Mouse (Mus musculus) spleen, postnatal 14 days (tissue): ENCODE data around the gene Pacsin1.
A peak's percentile ranks its signal among the peaks of the same experiment; 100 is the strongest.
"Not testable (repeated sequence)": the region's sequence is repeated elsewhere in the genome, so short reads cannot be mapped to it uniquely, and the experiment has no call there.

ENCODE experiments used
- DNase-seq, 2 experiments: peaks; one replicate each; pipeline ENCODE4 v3.0.0; 2021 to 2022; ENCODE audit warnings: low spot score in 2 of 2

Gene Pacsin1

DNA sequence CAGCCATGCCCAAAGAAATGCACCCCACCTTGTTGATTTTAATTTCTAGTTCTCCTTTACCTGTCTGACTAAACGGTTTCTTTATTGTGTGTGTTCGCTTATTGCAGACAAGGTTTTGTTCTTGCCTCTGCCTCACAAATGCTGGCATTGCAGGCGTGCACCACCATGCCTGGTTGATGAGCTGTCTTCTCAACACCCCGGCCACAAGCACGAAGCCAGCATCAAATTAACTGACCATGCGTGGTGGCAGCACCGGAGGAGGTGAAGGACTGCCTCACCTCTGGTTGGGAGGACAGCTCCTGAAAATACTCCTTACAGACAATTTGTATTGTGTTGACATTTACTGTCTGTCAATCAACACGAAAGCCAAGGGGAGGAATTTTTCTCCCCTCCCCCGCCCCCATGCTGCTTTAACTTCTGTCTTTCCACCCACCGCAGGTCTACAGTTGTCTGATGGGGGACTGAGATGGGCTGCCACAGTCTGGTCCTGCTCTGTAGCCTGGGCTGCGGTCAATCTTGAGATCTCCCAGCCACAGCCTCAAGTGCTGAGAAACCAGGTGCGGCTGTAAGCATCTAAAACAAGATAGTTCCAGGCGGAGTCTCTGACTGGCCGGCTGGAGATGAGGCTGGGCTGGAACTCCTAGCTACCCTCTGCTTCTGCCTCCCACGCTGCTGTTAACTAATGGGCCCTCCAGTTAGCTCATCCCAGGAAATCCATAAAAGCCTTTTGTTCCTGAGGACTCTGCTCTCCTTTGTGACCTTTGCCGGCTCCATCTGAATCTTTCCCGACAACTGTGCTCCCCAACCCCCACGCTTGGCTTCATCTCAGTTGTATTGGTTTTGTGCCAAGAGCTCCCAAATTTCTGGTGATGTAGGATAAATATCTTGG lies 18.9 kb upstream of the Pacsin1 start, which contains the start of gene Rps10:
Rps10 (minus strand) TSS at position 538 of the 889 bp plus-strand sequence.
- no peak for DNase-seq

DNA sequence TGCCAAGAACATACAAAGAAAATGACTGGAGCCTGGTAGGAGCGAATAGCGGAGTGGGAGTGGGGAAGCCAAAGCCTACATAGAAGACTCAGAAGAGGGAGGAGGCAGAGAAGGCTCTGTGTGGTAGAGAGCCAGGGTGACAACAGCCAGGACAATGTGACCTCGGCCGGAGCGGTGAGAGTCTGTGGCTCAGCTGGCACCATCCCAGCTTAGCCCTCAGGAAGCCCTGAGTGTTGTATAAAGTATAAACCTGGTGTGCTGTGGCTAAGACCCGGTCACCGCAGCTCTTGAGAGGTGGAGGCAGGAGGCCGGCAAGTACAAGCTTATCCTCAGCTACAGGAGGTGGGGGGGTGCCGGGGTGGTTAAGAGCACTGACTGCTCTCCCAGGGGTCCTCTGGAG lies 18.0 kb upstream of the Pacsin1 start:
- DNase-seq = no peak

DNA sequence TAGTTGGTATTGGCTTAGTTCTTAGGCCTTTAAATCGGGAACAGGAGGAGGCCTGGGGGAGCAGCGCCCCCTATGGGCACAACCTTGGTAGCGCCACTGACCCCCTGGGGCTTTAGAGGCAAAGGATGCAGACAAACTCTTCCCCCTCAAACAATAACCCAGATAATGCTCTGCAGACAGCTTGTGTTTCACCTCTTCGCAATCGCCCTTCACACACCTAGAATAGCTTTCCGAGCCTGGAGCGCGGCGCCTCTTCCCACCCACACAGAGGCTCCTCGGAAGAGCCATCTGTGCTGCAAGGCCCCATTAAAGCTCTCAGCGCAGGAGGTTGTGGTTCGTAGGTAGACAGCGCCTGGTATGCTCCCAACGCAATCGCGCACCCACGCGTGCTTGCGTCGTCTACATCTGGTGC lies 16.4 kb upstream of the Pacsin1 start:
- peak in 1 of 2 experiments; percentile 20 for DNase-seq

DNA sequence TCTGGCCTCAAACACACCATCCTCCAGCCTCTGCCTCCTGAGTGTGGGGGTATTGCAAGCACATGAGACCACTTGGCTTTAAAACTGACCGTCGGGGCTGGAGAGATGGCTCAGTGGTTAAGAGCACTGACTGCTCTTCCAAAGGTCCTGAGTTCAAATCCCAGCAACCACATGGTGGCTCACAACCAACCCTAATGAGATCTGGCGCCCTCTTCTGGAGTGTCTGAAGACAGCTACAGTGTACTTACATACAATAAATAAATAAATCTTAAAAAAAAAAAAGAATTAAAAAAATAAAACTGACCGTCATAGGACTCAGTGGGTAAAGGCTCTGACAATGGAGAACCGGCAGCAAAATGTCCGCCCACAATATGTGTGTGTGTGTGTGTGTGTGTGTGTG lies 15.5 kb upstream of the Pacsin1 start:
- DNase-seq = not testable (repeated sequence)

DNA sequence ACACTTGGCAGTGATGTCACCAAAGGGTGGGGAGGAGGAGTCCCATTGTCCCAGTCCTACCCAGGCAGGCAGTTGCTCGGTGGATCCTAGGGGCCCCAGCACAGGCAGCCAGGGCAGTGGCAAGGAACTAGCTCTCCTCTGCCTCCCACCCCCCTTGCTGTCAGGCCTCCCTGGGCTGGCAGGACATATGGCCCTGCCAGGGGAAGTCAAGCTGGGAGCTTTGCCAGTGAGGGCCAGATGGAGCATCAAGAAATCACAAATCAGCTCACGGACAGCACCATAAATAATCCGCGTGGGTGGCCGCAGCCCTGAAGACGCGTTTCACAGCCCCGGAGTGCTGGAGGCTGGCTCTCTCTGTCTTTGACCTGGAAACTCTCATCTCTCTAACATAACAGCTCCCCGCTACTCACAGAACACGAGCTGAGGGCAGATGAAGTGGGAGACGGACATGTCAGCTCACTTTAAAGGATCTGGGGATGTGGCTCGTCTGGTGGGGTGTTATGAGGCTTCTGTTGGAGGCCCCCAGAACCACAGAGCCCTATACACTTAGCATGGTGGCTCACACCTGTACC lies 12.7 kb upstream of the Pacsin1 start:
- no peak for DNase-seq

DNA sequence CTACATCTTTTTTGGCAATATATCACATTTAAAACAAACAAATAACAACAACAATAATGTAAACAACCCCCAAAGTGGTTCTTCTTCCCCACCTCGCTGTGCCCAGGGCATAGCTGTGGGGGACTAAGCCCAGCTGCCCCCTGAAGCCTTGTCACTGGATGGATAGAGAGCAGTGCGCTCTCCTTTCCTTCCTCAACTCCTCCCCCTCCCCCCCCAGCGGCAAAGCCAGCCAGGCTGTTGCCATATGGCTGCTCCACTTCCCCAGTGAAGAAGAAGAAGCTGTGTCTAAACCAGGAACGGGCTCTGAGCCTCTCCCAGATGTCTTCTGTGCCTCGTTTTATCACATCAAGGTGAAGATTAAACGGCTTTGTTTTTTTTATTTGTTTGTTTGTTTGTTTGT lies 12.2 kb upstream of the Pacsin1 start:
- DNase-seq = no peak

DNA sequence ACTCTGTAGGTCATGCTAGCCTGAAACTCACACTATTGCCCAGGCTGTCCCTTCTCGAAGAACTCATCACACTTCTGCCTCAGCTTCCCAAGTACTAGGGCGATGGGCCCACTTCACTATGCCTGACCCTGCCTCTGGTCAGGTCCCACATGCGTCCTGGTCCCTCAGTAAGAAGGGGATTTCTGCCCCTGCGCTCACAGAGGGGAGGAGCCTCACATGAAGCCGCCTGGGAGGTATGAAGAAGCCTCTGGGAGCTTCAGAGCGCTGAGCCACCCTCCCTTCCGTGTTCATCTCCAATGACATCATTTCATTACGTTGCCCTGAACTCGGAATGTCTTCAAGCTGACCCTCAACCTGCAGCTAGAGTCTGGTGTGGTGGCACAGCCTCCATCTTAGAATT lies 11.6 kb upstream of the Pacsin1 start:
- DNase-seq = no peak

DNA sequence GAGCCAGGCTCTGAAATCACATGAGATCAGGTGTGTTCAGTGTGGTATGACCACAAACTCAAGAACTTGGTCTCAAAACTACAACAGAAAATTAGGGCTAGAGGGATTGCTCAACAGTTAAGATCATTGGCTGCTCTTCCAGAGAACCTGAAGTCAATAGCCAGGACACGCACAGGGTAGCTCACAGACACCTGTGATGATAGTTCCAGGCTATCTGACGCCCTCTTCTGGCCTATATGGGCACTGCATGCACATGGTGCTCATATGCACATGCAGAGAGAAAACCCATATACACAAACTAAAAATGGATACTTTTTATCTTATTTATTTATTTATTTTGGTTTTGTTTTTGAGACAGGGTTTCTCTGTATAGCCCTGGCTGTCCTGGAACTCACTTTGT lies 10.7 kb upstream of the Pacsin1 start:
- DNase-seq = no peak

DNA sequence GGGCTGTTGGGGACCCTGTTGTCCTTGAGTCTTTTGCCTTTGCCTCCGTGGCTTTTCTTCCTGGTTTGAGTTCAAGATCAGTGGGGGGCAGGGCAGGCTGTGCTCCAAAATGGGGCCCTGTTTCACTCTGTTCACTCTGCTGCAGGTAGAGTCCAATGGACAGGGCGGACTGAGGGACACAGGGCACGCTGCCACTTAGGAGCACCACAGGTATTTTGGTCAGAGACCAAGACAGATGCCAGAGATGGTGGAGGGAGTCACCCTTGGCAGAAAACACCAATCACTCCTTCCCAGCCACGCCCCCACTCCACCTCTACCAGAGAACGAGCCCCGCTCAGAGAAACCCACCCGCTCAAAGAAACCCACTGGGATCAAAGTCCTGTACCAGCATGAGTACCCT lies 9.5 kb upstream of the Pacsin1 start:
- DNase-seq = no peak

DNA sequence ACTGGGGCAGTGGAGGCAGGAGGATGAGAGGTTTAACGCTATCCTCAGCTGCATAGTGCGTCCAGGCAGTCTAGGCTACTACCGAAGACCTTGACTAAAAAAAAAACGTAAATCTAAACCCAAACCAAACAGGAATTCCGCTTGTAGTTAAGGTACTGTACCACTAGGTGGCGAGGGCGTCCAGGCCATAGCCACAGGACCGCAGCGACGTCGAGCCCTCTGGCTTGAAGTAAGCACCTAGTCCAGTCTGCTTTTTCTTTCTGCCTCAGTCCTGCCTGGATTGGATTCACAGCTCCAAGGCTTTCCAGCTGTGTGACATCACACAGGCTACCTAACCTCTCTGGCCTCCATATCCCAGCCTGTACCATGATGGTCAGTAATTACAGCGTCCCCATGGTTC lies 5.1 kb upstream of the Pacsin1 start:
- peak; percentile 33 to 69 for DNase-seq

DNA sequence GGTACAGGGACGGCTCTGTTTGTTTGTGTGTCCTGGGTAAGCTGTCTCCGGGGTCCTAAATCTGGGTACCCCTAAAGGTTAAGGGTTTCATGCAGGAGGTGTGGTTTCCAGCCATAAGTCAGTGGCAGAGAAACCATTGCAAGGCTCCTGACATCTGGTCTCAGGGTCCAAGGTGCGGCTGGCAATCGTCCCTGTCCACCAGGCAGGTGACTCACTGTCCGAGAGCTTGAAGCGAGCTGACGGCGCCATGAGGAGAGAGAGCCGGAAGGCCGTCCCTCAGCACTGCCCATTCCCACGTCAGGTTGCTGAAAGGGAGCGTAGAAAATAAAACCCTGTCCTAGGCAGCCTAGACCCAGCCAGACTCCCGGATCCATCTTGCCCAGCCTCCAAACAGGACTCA lies 4.7 kb upstream of the Pacsin1 start:
- DNase-seq = no peak

DNA sequence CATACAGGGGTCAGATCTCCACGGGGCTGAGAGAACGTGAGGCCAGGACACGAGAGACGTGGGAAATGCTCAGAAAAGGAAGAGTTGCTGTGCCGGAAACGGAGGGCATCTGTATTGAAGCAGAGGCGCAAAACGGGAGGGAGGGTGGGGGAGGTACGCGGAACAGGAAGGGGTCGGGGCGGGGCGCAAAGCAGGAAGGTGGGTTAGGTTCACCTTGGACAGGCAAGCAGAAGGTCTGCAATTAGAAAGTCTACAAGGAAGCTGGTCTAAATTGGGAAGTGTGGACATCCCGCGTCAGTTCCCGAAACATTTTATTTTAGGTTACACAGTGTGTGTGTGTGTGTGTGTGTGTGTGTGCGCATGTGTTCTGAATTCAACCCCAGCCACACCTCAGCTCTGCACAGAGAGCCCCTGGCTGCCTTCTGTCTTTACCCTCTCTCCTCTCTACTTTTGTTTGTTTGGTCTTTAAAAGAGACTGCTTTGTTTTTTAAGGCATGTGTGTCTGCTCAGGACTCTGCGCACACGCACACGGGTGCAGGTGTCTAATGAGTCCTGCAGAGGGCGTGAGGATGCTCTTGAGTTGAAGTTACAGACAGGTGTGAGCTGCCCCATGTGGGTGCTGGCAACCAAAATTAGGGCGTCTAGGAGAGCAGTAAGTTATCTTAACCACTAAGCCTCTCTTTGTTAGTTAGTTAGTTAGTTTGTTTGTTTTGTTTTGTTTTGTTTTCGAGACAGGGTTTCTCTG lies 3.1 kb upstream of the Pacsin1 start:
- no peak for DNase-seq

DNA sequence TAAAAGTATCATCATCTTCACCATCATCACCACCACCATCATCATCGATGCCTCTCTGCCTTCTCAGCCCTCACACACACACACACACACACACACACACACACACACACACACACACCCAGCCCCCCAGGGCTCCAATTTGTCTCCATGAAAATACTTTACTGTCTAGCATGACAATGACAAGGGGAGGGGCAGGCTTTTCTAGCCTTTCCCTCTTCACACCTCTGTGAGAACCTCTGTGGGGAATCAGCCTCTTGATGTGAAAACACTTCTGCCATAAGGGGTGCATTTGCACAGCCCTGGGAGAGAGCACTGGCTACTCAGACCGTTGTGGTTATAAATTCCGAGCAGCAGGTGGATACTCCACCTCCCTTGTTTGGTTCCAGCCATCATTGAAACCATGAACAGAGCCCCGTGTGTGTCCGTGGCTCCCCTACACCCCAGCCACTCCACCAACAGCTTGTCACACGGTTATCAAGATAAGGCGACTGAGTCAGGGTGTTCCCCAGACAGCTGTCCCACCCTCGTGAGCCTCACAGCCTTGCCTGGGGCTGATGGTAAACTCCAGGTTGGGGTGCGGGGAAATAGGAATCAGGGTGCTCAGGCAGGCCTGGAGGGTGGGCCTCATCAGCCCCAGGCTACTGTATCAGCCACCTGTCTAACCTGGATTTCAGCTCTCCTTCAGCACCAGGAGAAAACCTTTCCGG lies 1.9 kb upstream of the Pacsin1 start:
- DNase-seq = no peak

DNA sequence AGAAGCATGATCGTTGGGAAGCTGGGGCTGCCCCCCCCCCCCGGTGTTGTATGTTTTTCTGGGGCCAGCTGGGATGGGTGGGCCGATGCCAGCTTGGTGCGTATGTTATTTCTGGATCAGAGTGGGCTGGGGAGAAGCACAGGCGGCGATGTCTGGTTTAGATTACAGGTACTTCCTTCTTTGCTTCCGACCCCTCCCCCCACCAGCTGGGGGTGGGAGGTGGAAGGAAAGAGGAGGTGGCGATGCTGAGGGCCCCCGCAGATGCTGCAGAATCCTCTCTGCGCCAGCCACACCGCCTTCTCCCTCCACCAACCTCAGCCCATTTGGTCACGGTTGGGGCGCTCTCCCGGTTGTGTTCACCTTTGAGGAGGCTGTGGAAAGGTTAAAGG lies 696 bp downstream of the Pacsin1 start:
- peak in 1 of 2 experiments; percentile 20 for DNase-seq

DNA sequence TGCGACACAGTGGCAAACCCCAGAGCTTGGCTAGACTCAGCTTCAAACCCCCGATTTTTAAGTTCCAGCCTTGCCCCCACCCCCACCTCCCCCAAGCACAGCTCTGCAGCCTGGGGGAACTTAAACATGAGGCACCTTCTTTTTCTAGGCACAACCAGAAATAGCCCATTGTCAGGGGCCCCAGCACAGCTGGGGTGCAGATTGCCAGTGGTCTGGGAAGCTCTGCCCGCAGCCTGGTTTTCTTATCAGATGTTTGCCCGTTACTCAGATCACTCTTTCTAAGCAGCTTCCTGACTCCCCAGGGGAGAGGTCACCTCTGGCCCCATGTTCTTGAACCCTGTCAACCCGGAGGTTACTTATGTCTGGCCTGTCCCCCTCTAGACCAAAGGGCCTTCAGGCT lies 1.1 kb downstream of the Pacsin1 start:
- no peak for DNase-seq

DNA sequence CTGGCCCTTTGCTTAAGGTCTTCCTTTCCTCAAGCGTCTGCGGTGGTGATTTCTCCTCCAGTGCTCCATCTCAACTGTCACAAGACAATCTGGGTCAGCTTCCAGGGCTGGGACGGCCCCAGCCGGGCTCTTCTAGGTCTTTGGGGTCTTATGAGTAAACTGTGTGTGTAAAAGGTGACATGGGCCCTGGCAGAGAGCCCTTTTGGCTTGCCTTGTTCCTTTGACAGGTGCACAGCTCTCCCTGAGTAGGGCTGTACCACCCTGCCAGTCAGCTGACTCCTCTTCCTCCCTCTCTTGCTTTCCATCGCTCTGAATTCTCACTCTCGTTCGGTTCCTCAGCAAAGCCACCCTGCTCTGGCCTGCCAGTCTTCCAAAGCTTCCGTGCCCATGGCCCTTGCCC lies 1.8 kb downstream of the Pacsin1 start:
- no peak for DNase-seq

DNA sequence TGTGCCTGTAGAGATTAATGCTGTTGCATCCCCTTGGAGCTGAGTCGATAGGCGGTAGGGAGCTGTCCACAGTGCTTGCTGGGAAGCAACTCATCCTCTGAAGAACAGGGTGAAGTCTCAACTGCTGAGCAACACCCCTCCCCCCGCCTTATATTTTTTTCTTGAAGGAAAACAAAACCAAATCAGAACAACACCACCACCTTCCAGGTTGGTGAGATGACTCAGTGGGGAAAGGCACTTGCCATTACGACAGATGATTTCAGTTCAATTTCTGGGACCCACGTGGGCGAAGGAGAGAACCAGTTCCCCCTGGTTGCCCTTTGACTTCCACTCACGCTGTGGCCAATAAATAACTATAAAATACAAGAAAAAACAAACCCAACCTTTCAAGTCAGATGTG lies 3.5 kb downstream of the Pacsin1 start:
- no peak for DNase-seq

DNA sequence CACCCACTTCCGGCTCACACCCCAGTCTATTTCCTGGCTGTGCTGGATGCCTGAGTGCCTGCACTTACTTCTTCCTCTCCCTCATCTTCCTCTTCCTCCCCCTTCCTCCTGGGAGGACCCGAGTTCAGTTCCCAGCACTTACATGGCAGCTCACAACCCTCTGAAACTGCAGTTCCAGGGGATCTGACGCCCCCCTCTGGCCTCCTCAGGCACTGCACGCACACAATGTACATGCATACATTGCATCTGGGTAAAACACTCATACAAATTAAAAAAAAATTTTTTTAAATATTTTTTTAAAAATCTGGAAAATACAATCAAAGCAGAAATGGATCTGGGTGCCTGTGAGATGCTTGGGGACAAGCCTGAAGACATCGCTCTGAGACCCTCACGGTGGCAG lies 16.4 kb downstream of the Pacsin1 start:
- DNase-seq = no peak

DNA sequence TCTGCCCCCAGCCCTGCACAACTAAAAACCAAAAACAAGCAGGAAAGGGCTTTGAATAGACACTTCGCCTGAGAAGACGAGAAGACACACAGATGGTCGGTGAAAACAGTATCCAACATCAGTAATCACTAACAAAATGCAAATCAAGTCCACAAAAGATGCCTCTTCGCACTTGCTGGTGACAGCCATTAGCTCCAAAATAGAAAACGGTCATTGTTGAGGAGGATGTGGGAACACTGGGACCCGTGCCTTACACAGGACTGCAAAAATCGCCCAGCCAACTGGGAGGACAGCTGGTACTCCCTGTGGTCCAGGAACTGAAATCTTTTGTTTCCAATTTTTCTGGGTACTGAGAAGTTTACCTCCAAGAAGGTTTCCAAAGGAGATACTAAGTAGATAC lies 18.6 kb downstream of the Pacsin1 start:
- no peak for DNase-seq

DNA sequence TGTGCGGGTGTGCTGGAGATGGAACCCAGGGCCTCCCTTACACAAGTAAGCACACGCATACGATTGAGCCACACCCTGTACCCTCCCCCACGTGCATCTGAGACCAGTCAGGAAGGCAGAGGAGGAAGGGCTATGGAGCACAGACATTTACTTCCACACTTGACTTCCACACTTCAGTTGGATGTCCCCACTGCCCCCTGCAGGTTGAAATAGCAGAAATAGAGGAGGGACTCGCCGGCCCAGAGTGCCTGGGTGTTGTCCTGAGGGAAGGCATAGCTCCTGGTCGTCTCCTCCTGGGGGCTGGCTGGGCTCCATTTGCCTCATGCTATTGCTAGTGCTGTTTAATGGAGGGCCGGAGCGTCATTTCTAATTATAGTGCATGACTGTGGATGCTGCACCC lies 20.1 kb downstream of the Pacsin1 start:
- DNase-seq = no peak

DNA sequence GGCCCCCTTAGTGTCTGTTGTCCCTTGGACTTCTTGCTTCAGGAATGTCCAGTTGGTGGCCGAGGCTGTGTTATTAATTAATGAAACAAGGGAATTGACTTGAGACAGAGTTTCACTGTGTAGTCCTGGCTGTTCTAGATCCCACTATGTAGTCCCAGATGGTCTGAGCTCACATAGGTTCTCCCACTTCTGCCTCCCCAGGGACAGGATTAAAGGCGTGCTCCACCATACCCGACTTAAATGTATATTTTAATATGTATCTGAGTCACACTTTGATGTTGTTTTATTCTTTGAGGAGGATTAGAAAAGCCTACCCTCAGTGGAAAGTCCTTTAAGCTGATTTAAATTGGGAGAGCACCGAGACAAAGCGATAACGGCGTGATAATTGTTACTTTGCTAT lies 21.0 kb downstream of the Pacsin1 start:
- DNase-seq = no peak

DNA sequence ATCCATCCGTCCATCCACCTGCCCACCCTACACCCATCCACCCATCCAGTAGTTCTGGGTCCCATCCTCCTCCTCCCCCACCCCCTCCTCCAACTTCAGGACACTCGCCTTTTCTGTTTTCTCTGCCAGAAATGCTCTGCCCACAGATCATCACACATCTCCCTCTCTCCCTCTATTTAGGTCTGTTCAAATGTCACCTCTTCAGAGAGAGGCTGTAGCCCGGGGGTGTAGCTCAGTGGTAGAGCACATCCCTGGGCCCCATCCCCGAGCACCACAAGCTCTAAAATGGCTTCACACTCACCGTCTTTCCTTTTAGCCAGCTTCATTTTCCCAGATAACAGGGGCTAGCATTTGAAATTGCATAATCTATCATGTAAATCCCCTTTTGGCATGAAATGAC lies 22.4 kb downstream of the Pacsin1 start:
- no peak for DNase-seq
